Mouse (Mus musculus) brain, embryonic 14.5 days (tissue): ENCODE results near the gene 6330409D20Rik.

ENCODE experiments used
- CTCF ChIP-seq: fragments of 200-500 bp; IDR thresholded peaks from 2 replicates; pipeline ENCODE4 v1.5.1; 2012; ENCODE audit warnings: inconsistent platforms, mild to moderate bottlenecking, moderate library complexity, borderline replicate concordance; ENCODE audit not compliant: insufficient read depth, insufficient read length; ENCODE audit errors: extremely low read depth
- POLR2A ChIP-seq: fragments of 200-500 bp; IDR thresholded peaks from 2 replicates; pipeline ENCODE4 v1.6.1; 2012; ENCODE audit warnings: mild to moderate bottlenecking, inconsistent platforms, borderline replicate concordance; ENCODE audit not compliant: poor library complexity, insufficient read depth, insufficient read length, severe bottlenecking; ENCODE audit errors: extremely low read depth

DNA sequence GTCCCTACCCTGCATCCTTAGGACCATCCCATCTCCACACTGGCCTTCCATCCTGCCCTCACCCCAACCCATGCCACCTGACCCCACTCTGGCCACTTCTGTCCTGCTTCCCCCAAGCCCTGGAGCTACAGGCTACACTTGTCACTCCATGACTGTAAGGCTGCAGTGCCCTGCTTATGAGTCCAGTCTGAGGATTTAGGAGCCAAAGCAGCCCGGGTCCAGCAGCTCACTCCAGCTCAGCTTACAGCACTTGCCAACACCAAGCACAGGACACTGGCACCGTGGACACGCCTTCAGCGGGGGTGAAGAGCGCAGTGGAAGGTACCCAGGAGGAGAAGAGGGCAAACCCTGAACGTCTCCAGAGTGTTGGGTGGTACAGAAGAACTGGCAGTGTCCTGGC is 33.8 kb downstream of the 6330409D20Rik start:
- TF ChIP-seq CTCF (no peak), POLR2A (no peak)
